In the genomic region with DNA sequence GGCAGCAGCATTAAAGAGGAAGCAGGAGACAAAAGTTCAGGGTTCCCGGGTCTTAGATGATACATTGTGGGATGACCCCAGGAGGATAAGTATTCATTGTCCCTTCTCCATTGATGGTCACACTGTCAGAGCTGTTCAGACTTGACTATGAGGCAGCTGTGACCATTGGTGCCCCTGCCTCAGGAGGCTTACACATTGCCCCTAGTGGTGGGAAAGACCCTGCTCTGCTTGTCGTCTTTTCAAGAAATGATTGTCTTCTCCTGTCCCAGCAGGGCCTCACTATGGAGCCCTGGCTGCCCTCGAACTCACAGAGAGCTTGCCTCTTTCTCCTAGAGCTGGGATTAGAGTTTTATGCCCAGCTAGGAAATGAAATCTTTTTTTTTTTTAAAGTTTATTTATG, we compare ENCODE assay signal across 12 mouse cellular contexts. TPM values are rescaled to one million over a fixed set of nuclear protein-coding genes. Genes with fewer than 3 reads are reported as not detected.
DNase-seq lines count a peak whose midpoint lies in the region; ATAC-seq and TF ChIP-seq lines count a peak whose summit lies in the region.
"Had no signal": no experiment of that assay in that cellular context is flagged by ENCODE, and none has a peak within 500 bp of the region (broad histone marks: within the 10 kb centered on the region; RNA-seq: fewer than 3 reads in every experiment).

No protein-coding gene starts in this region.

- H3K9ac ChIP-seq in intestine, postnatal 0 days (ENCODE audit: low read depth, low read length), result no peak overlapping the region
- no peak overlapping the region for H3K9ac ChIP-seq in intestine, embryonic 15.5 days
- no peak overlapping the region for H3K9ac ChIP-seq in stomach, postnatal 0 days (ENCODE audit: low read length)
- H3K9ac ChIP-seq: forebrain, embryonic 13.5 days had no signal

- no peak for TF ChIP-seq EP300 in stomach, postnatal 0 days (optimal IDR thresholded peaks at IDR 0.05)

- H3K4me2 ChIP-seq in intestine, postnatal 0 days (replicated peaks; ENCODE audit: low read depth), result no peak overlapping the region
- H3K4me2 ChIP-seq in intestine, embryonic 15.5 days (replicated peaks), result no peak overlapping the region
- H3K4me2 ChIP-seq in stomach, postnatal 0 days (replicated peaks; ENCODE audit: low read depth), result no peak overlapping the region
- H3K4me2 ChIP-seq: forebrain, embryonic 13.5 days had no signal

- H3K4me3 ChIP-seq in intestine, postnatal 0 days (ENCODE audit: low read depth, low read length), result no peak overlapping the region
- H3K4me3 ChIP-seq in intestine, embryonic 15.5 days (replicated peaks), result no peak overlapping the region
- H3K4me3 ChIP-seq in stomach, postnatal 0 days (ENCODE audit: low read depth, low read length), result no peak overlapping the region
- H3K4me3 ChIP-seq: forebrain, embryonic 13.5 days had no signal

- no peaks in the 10 kb centered on the region for H3K4me1 ChIP-seq in intestine, postnatal 0 days (replicated peaks; ENCODE audit: control insufficient read depth, insufficient read depth, low read length)
- peaks cover 6% of the 10 kb centered on the region for H3K4me1 ChIP-seq in intestine, embryonic 15.5 days (replicated peaks)
- H3K4me1 ChIP-seq in stomach, postnatal 0 days (replicated peaks; ENCODE audit: control insufficient read depth, insufficient read depth), result no peaks in the 10 kb centered on the region; the same call in 1 of the 2 replicates

- no peak for ATAC-seq in intestine, postnatal 0 days
- ATAC-seq in intestine, embryonic 15.5 days, result no peak
- ATAC-seq in stomach, postnatal 0 days (ENCODE audit: low FRiP score, low TSS enrichment), result no peak
- ATAC-seq: forebrain, embryonic 13.5 days had no signal

- TF ChIP-seq CTCF in intestine, postnatal 0 days (IDR thresholded peaks at IDR 0.05; ENCODE audit: low read depth), result peak; percentile 42
- TF ChIP-seq CTCF in brain, embryonic 14.5 days (IDR thresholded peaks at IDR 0.05; ENCODE audit: borderline replicate concordance, extremely low read depth, insufficient read depth, insufficient read length), result peak; percentile 29; the same call in 1 of the 2 replicates
- TF ChIP-seq CTCF in stomach, postnatal 0 days (IDR thresholded peaks at IDR 0.05; ENCODE audit: low read depth), result peak; percentile 48

- peak; percentile 37 for DNase-seq in thymus, postnatal 4 days
- no peak for DNase-seq in thymus, postnatal 25 days
- DNase-seq in brain, embryonic 14.5 days (ENCODE audit: low read depth), result no peak
- no peak for DNase-seq in stomach, postnatal 0 days (ENCODE audit: low spot score)
- no peak for DNase-seq in frontal cortex, postnatal 10 days (ENCODE audit: low spot score in 2 of 2)
- DNase-seq in cerebellum, postnatal 10 days, result no peak
- DNase-seq: cerebellum, adult 2 months; kidney, postnatal 4 days had no signal

- H3K9me3 ChIP-seq in intestine, postnatal 0 days (ENCODE audit: control insufficient read depth), result no peaks in the 10 kb centered on the region
- H3K9me3 ChIP-seq in intestine, embryonic 15.5 days, result no peaks in the 10 kb centered on the region
- no peaks in the 10 kb centered on the region for H3K9me3 ChIP-seq in stomach, postnatal 0 days (ENCODE audit: control insufficient read depth, low read length)
- H3K9me3 ChIP-seq: forebrain, embryonic 13.5 days had no signal

- TF ChIP-seq POLR2A in brain, embryonic 14.5 days (IDR thresholded peaks at IDR 0.05; ENCODE audit: borderline replicate concordance, extremely low read depth, insufficient read depth, insufficient read length, poor library complexity, severe bottlenecking), result no peak

- H3K36me3 ChIP-seq in intestine, postnatal 0 days (ENCODE audit: control insufficient read depth, insufficient read depth), result peaks cover 54% of the 10 kb centered on the region
- peaks cover 31% of the 10 kb centered on the region for H3K36me3 ChIP-seq in intestine, embryonic 15.5 days
- H3K36me3 ChIP-seq in stomach, postnatal 0 days (ENCODE audit: control insufficient read depth, insufficient read depth, low read length), result peaks cover 11% of the 10 kb centered on the region

- no peaks in the 10 kb centered on the region for H3K27me3 ChIP-seq in intestine, postnatal 0 days (replicated peaks; ENCODE audit: control insufficient read depth, insufficient read depth, low read length)
- no peaks in the 10 kb centered on the region for H3K27me3 ChIP-seq in intestine, embryonic 15.5 days (replicated peaks)
- H3K27me3 ChIP-seq in stomach, postnatal 0 days (ENCODE audit: control insufficient read depth, insufficient read depth, low read length), result no peaks in the 10 kb centered on the region
- H3K27me3 ChIP-seq: forebrain, embryonic 13.5 days had no signal

- WGBS in intestine, postnatal 0 days, result 64% methylated on average over 3 of the region's 3 CpGs
- WGBS in intestine, embryonic 15.5 days, result 67% methylated on average over 3 of the region's 3 CpGs
- WGBS in stomach, postnatal 0 days, result 58% methylated on average over 3 of the region's 3 CpGs

- H3K27ac ChIP-seq in intestine, postnatal 0 days (ENCODE audit: low read depth, low read length), result no peak overlapping the region
- no peak overlapping the region for H3K27ac ChIP-seq in intestine, embryonic 15.5 days
- no peak overlapping the region for H3K27ac ChIP-seq in stomach, postnatal 0 days (replicated peaks)
- H3K27ac ChIP-seq: forebrain, embryonic 13.5 days; macrophage had no signal

RNA-seq across cellular contexts. Expression of a gene that starts 5.8 kb away (rescaled TPM):
- 0.20 and 0.25 TPM in 2 replicates for polyA plus RNA-seq in intestine, postnatal 0 days (2015; fragmentation: Nextera tagmentation; extraction: Ambion mirVana)
- 0.29 and 0.38 TPM in 2 replicates for polyA plus RNA-seq in intestine, embryonic 15.5 days (2015; fragmentation: Nextera tagmentation; extraction: Ambion mirVana)
- polyA plus RNA-seq in brain, embryonic 14.5 days (2012; rRNA removed), result 0.18 and 0.33 TPM in 2 replicates
- polyA plus RNA-seq in stomach, postnatal 0 days (2015; fragmentation: Nextera tagmentation; extraction: Ambion mirVana), result 0.15 TPM in 1 of 2 replicates, not detected in the other

RNA-seq across cellular contexts. Expression of a gene that starts 6.3 kb away (rescaled TPM):
- polyA plus RNA-seq in intestine, postnatal 0 days (2015; fragmentation: Nextera tagmentation; extraction: Ambion mirVana), result 179 TPM in 2 replicates
- 184 and 199 TPM in 2 replicates for polyA plus RNA-seq in intestine, embryonic 15.5 days (2015; fragmentation: Nextera tagmentation; extraction: Ambion mirVana)
- 169 and 197 TPM in 2 replicates for polyA plus RNA-seq in brain, embryonic 14.5 days (2012; rRNA removed)
- polyA plus RNA-seq in stomach, postnatal 0 days (2015; fragmentation: Nextera tagmentation; extraction: Ambion mirVana), result 119 and 122 TPM in 2 replicates

RNA-seq across cellular contexts. Expression of a gene that starts 21.7 kb away (rescaled TPM):
- 3.1 and 3.6 TPM in 2 replicates for polyA plus RNA-seq in intestine, postnatal 0 days (2015; fragmentation: Nextera tagmentation; extraction: Ambion mirVana)
- 6.7 and 9.2 TPM in 2 replicates for polyA plus RNA-seq in intestine, embryonic 15.5 days (2015; fragmentation: Nextera tagmentation; extraction: Ambion mirVana)
- 10.8 and 13.1 TPM in 2 replicates for polyA plus RNA-seq in brain, embryonic 14.5 days (2012; rRNA removed)
- 6.8 and 7.0 TPM in 2 replicates for polyA plus RNA-seq in stomach, postnatal 0 days (2015; fragmentation: Nextera tagmentation; extraction: Ambion mirVana)

RNA-seq across cellular contexts. Expression of a gene that starts 21.9 kb away (rescaled TPM):
- polyA plus RNA-seq in intestine, postnatal 0 days (2015; fragmentation: Nextera tagmentation; extraction: Ambion mirVana), result 17.0 and 19.2 TPM in 2 replicates
- 54.6 and 55.5 TPM in 2 replicates for polyA plus RNA-seq in intestine, embryonic 15.5 days (2015; fragmentation: Nextera tagmentation; extraction: Ambion mirVana)
- polyA plus RNA-seq in brain, embryonic 14.5 days (2012; rRNA removed), result 72.1 and 104 TPM in 2 replicates
- polyA plus RNA-seq in stomach, postnatal 0 days (2015; fragmentation: Nextera tagmentation; extraction: Ambion mirVana), result 20.7 and 21.9 TPM in 2 replicates

RNA-seq across cellular contexts. Expression of a gene that starts 41.4 kb away (rescaled TPM):
- 521 and 623 TPM in 2 replicates for polyA plus RNA-seq in intestine, postnatal 0 days (2015; fragmentation: Nextera tagmentation; extraction: Ambion mirVana)
- 121 and 149 TPM in 2 replicates for polyA plus RNA-seq in intestine, embryonic 15.5 days (2015; fragmentation: Nextera tagmentation; extraction: Ambion mirVana)
- polyA plus RNA-seq in brain, embryonic 14.5 days (2012; rRNA removed), result 16.3 and 25.3 TPM in 2 replicates
- 3.2 and 4.0 TPM in 2 replicates for polyA plus RNA-seq in stomach, postnatal 0 days (2015; fragmentation: Nextera tagmentation; extraction: Ambion mirVana)
- polyA plus RNA-seq: macrophage had no signal
